Mouse (Mus musculus): ENCODE measurements around the gene Srrt. TPM values are rescaled to one million over a fixed set of nuclear protein-coding genes. Genes with fewer than 3 reads are reported as not detected.
A peak's percentile ranks its signal among the peaks of the same experiment; 100 is the strongest.

Srrt gene
- polyA plus RNA-seq, 1 experiment = 461 TPM

DNA sequence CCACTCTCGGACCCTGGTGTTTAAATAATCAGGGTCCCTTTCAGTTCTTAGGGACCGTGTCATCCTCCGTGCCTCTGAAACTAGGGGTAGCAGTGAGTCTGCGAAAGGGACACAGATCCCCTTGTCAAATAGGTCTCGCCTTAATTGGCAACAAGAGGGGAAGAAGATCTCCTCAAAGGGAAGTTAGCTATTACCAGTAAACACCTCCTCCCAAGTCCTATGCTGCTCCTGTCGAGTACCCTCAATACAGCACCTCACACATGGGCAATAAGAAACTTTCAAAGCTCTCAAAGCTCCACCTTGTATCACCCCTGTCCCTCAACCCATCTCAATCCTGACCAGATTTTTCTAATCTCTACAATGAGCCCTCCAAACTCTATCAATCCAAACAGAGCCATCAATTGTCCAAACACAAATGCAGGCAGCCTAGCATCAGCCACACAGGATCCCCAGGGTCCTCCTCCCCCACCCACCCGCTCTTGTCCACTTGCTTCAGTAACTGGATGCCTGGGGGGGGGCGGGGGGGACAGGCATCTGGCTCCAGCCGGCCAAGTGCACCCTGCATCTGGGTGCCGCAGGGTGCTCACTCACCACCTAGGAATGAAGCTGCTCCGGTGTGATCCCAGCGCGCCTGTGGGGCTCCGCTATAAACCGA, 25.5 kb upstream of the Srrt start:
- Histone ChIP-seq H3K4me1 (ENCODE audit: control insufficient read depth, insufficient read depth, low read length) (no peaks in the 10 kb centered on the region; the same call in 1 of the 2 replicates), H3K4me3 (replicated peaks; ENCODE audit: control insufficient read depth, low read depth, low read length) (peak overlapping the region; percentile 82), H3K27ac (ENCODE audit: control insufficient read depth, insufficient read depth, low read depth, low read length, poor library complexity) (peak overlapping the region; percentile 12; the same call in 1 of the 2 replicates)
- TF ChIP-seq CTCF (IDR thresholded peaks at IDR 0.05; ENCODE audit: control insufficient read depth, insufficient read depth, low read length) (no peak), POLR2A (IDR thresholded peaks at IDR 0.05; ENCODE audit: borderline replicate concordance, control insufficient read depth, low read depth, low read length) (no peak)
- 3% methylated on average over 15 of the region's 15 CpGs for WGBS

DNA sequence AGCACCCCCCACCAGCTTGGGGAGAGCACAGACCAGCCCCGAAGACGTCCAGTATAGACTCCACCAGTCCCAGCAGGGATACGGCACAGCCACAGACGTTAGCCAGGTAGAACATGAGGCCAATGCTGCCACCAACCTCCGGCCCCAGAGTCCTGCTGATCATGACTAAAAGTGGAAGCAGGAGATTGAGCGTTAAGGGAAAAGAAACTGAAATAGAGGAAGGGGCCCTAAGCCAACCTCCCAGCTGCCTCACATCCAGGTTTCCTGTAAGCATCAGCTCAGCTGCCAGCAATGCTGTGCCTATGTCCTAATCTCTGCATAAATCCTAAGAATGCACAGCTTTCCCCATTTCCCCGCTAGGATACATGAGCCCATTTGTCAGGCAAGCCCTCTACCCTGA, 23.4 kb upstream of the Srrt start:
- TF ChIP-seq CTCF (IDR thresholded peaks at IDR 0.05; ENCODE audit: control insufficient read depth, insufficient read depth, low read length) = no peak
- TF ChIP-seq POLR2A (IDR thresholded peaks at IDR 0.05; ENCODE audit: borderline replicate concordance, control insufficient read depth, low read depth, low read length) = no peak
- H3K4me1 ChIP-seq (ENCODE audit: control insufficient read depth, insufficient read depth, low read length) = no peaks in the 10 kb centered on the region; the same call in 1 of the 2 replicates
- 66% methylated on average over 7 of the region's 7 CpGs for WGBS
- no peak overlapping the region for H3K27ac ChIP-seq (ENCODE audit: control insufficient read depth, insufficient read depth, low read depth, low read length, poor library complexity)
- H3K4me3 ChIP-seq (replicated peaks; ENCODE audit: control insufficient read depth, low read depth, low read length) = no peak overlapping the region

DNA sequence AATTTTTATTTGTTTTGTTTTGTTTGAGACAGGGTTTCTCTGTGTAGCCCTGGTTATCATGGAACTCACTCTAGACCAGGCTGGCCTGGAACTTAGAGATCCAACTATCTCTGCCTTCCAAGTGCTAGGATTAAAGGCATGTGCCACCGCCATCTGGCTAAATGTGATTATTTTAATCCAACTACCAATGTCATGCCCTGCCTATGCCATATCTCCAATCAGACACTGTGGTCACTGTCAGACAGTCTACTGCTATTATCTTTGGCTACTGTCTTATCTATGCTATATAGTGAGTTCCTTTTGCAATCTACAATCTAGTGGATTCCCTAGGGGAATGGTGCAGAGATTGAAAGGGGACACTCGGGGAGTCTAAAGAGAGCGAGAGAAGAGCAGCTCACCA, 13.5 kb upstream of the Srrt start:
- WGBS = 79% methylated on average over 3 of the region's 3 CpGs
- peaks cover 3% of the 10 kb centered on the region for H3K4me1 ChIP-seq (ENCODE audit: control insufficient read depth, insufficient read depth, low read length)
- H3K27ac ChIP-seq (ENCODE audit: control insufficient read depth, insufficient read depth, low read depth, low read length, poor library complexity) = no peak overlapping the region
- TF ChIP-seq POLR2A (IDR thresholded peaks at IDR 0.05; ENCODE audit: borderline replicate concordance, control insufficient read depth, low read depth, low read length) (no peak), CTCF (IDR thresholded peaks at IDR 0.05; ENCODE audit: control insufficient read depth, insufficient read depth, low read length) (no peak)
- H3K4me3 ChIP-seq (replicated peaks; ENCODE audit: control insufficient read depth, low read depth, low read length) = no peak overlapping the region

DNA sequence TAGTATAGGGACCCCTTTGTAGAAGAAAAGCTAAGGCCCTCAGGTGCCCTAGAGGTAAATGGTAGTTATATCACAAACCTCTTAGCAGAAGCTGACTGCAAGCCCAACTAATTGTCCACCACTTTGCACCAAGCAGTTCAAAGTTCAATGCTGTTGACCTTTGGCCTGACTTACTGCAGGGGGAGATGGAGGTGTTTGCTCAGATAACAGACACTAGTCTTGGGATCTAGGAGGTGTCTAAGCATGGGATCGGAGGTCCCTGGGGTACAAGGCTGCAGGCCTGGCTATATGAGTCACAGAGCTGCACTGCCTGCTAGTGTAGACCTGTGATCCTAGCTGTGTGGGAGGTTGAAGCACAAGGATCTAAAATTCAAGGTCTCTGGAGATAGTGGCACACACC, 11.1 kb upstream of the Srrt start:
- Histone ChIP-seq H3K4me3 (replicated peaks; ENCODE audit: control insufficient read depth, low read depth, low read length) (no peak overlapping the region), H3K4me1 (ENCODE audit: control insufficient read depth, insufficient read depth, low read length) (peaks cover 3% of the 10 kb centered on the region), H3K27ac (ENCODE audit: control insufficient read depth, insufficient read depth, low read depth, low read length, poor library complexity) (no peak overlapping the region)
- TF ChIP-seq CTCF (IDR thresholded peaks at IDR 0.05; ENCODE audit: control insufficient read depth, insufficient read depth, low read length) = no peak
- no peak for TF ChIP-seq POLR2A (IDR thresholded peaks at IDR 0.05; ENCODE audit: borderline replicate concordance, control insufficient read depth, low read depth, low read length)
- 76% methylated on average over 1 of the region's 1 CpGs for WGBS

DNA sequence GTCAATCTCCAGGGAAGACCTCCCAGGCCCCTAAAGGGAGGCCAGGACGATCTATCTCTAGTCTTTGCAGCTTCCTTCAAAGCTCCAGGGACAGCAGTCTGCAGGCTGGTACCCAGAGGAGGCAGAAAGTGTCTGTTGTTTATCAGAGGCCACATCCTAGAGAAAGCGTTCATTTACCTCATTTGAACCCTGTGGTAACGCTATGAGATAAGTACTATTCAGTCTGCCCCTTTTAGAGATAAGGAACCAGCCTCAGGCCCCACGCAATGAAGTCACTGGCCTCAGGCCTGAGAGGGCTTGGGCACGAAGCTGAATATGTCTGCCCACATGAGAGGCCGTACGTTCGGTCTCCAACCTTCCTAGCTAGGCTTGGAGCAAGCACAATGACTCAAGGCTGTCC, 9.9 kb upstream of the Srrt start:
- no peak for TF ChIP-seq POLR2A (IDR thresholded peaks at IDR 0.05; ENCODE audit: borderline replicate concordance, control insufficient read depth, low read depth, low read length)
- TF ChIP-seq CTCF (IDR thresholded peaks at IDR 0.05; ENCODE audit: control insufficient read depth, insufficient read depth, low read length) = no peak
- H3K27ac ChIP-seq (ENCODE audit: control insufficient read depth, insufficient read depth, low read depth, low read length, poor library complexity) = no peak overlapping the region
- H3K4me3 ChIP-seq (replicated peaks; ENCODE audit: control insufficient read depth, low read depth, low read length) = no peak overlapping the region
- WGBS = 66% methylated on average over 8 of the region's 8 CpGs
- H3K4me1 ChIP-seq (ENCODE audit: control insufficient read depth, insufficient read depth, low read length) = peaks cover 3% of the 10 kb centered on the region

DNA sequence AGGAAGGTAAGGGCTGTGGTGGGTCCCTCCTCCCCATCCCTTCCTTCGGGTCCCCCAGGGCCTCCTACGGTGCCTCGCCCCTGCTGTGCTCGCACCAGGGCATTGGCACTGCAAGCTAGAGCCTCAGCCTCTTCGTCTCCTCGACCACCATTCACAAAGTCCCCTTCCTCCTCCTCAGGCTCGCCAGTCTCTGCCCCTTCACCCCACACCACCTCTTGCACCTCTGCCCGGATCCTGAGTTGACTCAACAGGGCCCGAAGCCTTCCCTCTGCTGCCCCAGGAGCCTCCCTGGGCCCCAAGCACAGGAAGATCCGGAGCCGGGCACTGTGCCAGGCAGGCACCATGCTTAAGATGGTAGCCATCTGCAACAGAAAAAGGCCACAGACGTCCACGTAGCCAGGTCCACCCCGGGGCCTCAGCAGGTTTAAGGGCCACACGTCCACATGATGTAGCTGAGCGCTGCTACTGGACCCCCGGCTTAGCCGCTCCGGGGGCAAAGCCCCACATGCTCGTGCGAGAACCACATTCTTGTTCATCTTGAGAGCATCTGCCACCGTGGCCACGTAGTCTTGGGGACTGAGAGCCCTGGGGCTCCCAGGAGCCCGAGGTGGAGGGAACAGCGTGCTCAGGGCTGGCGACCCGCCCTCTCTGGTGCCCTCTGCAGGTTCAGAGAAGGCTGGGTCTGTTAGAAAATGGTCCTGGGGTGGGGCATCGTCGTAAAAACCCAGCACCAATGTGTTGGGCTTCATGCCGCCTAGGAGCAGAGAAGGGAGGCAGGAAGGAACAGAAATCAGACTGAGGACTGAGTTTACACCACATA, 7.8 kb upstream of the Srrt start:
- H3K4me3 ChIP-seq (replicated peaks; ENCODE audit: control insufficient read depth, low read depth, low read length) = no peak overlapping the region
- peaks cover 2% of the 10 kb centered on the region for H3K4me1 ChIP-seq (ENCODE audit: control insufficient read depth, insufficient read depth, low read length)
- no peak overlapping the region for H3K27ac ChIP-seq (ENCODE audit: control insufficient read depth, insufficient read depth, low read depth, low read length, poor library complexity)
- TF ChIP-seq CTCF (IDR thresholded peaks at IDR 0.05; ENCODE audit: control insufficient read depth, insufficient read depth, low read length) (peak; percentile 55; the same call in 1 of the 2 replicates), POLR2A (IDR thresholded peaks at IDR 0.05; ENCODE audit: borderline replicate concordance, control insufficient read depth, low read depth, low read length) (no peak)
- WGBS = 53% methylated on average over 30 of the region's 30 CpGs

DNA sequence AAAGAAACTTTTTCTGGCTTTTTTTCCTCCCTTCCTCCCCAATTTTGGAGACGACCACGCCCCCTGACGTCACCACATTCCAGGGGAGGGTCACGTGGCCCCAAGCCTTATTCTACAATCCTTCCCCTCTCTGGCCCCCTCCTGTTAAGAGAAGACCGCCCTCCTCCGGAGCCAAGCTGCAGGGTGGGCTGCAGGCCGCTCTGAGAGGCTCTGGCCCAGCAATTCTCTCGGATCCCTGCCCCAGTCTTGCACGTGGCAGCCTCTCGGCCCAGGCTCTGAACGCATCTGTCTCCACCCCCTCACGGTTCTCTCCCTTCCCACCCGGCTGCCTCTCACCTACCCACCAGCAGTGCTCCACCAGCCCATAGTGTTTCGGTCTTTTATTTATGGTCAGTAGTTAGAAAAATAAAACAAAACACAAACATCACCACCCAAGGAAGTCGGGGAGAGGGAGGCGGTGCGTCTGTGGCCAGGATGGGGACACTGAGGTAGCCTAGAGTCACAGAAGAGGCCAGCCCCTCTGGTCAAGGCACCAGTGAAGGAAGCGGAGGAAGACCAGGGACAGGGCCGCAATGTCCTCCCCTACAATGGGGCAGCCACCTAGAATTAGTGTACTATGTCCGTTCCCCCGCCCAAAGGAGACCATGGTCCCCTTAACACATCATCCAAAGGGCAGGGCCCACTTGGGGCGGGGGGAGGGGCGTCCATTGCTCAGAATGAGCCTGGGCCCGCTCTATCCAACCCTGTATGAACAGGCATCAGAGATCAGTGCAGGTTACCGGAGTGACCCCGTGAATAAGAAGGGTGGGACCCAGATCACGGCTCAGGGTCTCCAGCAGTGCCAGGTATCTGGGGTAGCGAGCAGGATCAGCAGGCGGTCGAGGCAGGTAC, 7.0 kb upstream of the Srrt start, which contains the start of gene Trip6:
Gene Trip6, minus strand, starts transcription at position 212 of the 891 bp plus-strand sequence.
- 46% methylated on average over 30 of the region's 30 CpGs for WGBS
- Histone ChIP-seq H3K27ac (ENCODE audit: control insufficient read depth, insufficient read depth, low read depth, low read length, poor library complexity) (no peak within 1 kb of the TSS; the same call in 1 of the 2 replicates), H3K4me3 (replicated peaks; ENCODE audit: control insufficient read depth, low read depth, low read length) (peak within 1 kb of the TSS; percentile 1), H3K4me1 (ENCODE audit: control insufficient read depth, insufficient read depth, low read length) (peaks cover 1% of the 10 kb centered on the region; the same call in 1 of the 2 replicates)
- no peak for TF ChIP-seq CTCF (IDR thresholded peaks at IDR 0.05; ENCODE audit: control insufficient read depth, insufficient read depth, low read length)
- TF ChIP-seq POLR2A (IDR thresholded peaks at IDR 0.05; ENCODE audit: borderline replicate concordance, control insufficient read depth, low read depth, low read length) = no peak

Measured in bone marrow, adult 2 months (tissue).